Mouse (Mus musculus) heart, adult 2 months (tissue): ENCODE results near the gene Pank4. TPM values are rescaled to one million over a fixed set of nuclear protein-coding genes. Genes with fewer than 3 reads are reported as not detected.

Experiments used
- DNase-seq, 2 experiments: peaks; one replicate each; pipeline ENCODE4 v3.0.0; 2021
- H3K27ac ChIP-seq: fragments of 200-600 bp; 2 replicates; pipeline ENCODE4 v1.8.1; 2022
- H3K27me3 ChIP-seq: fragments of 200-500 bp; 2 replicates; pipeline ENCODE4 v1.6.1; 2012; ENCODE audit warnings: mild to moderate bottlenecking, low read length, inconsistent platforms, mixed read lengths; ENCODE audit not compliant: control insufficient read depth, insufficient read depth
- H3K36me3 ChIP-seq: fragments of 200-500 bp; 2 replicates; pipeline ENCODE4 v1.6.1; 2012; ENCODE audit warnings: low read length, inconsistent platforms; ENCODE audit not compliant: control insufficient read depth, insufficient read depth
- H3K4me1 ChIP-seq: fragments of 200-500 bp; 2 replicates; pipeline ENCODE4 v1.6.1; 2011; ENCODE audit warnings: low read length; ENCODE audit not compliant: control insufficient read depth, insufficient read depth
- H3K4me3 ChIP-seq: fragments of 200-600 bp; 2 replicates; pipeline ENCODE4 v1.8.1; 2022
- H3K79me2 ChIP-seq: fragments of 200-500 bp; replicated peaks from 2 replicates; pipeline ENCODE4 v1.6.1; 2012; ENCODE audit warnings: mild to moderate bottlenecking, inconsistent platforms, low read length, moderate library complexity, mixed read lengths; ENCODE audit not compliant: control insufficient read depth, insufficient read depth
- H3K9ac ChIP-seq: fragments of 200-500 bp; 2 replicates; pipeline ENCODE4 v1.6.1; 2012; ENCODE audit warnings: low read depth, mild to moderate bottlenecking, control low read depth, inconsistent platforms, low read length, mixed read lengths
- CTCF ChIP-seq: fragments of 200-600 bp; IDR thresholded peaks from 2 replicates; pipeline ENCODE4 v1.8.1; 2022; ENCODE audit warnings: antibody characterized with exemption, mild to moderate bottlenecking, moderate library complexity
- EP300 ChIP-seq: fragments of 200-500 bp; IDR thresholded peaks from 2 replicates; pipeline ENCODE4 v1.6.1; 2011; ENCODE audit warnings: low read depth, low read length, control low read depth; ENCODE audit not compliant: insufficient read depth
- POLR2A ChIP-seq: fragments of 200-500 bp; IDR thresholded peaks from 2 replicates; pipeline ENCODE4 v1.6.1; 2011; ENCODE audit warnings: mild to moderate bottlenecking, low read depth, low read length, control low read depth; ENCODE audit not compliant: insufficient read depth
- WGBS: fragments of 180-500 bp; shearing (Covaris S2); methylation state at CpG from one replicate; pipeline ENCODE4 v1.1.7; 2018; 5-methylcytosine and 5-hydroxymethylcytosine counted together
- intact Hi-C: fragments of 180-260 bp; cut with DNase I; formaldehyde crosslinking; loops from one replicate; pipeline ENCODE4 v1.15.1; 2025
- polyA plus RNA-seq: library from polyadenylated mRNA; depleted of rRNA; stranded (reverse); fragments of >200 nt; gene quantifications from 2 replicates; pipeline ENCODE4 v1.2.3, GENCODE M21; 2012
- total RNA-seq, 2 experiments: library from RNA; stranded (reverse); gene quantifications; 2 replicates each; pipeline ENCODE4 v1.2.3; 2021

Gene Pank4
- total and polyA plus RNA-seq, 3 experiments: 40.7 to 59.6 (median 43.9) TPM

- WGBS: 80% methylated on average over 15 of the region's 15 CpGs
- TF ChIP-seq CTCF (no peak), POLR2A (no peak), EP300 (no peak)
- intact Hi-C loops: loop anchor here (1.0 kb wide), 1 partner anchor 42 kb away; no protein-coding TSS in a partner anchor
- H3K79me2 ChIP-seq: no peaks in the 10 kb centered on the region
- 0 out of 2 replicates have a peak, but pooled peaks cover 1% of the 10 kb centered on the region for H3K4me1 ChIP-seq
- H3K27ac ChIP-seq: no peak overlapping the region
- H3K4me3 ChIP-seq: no peak overlapping the region
- H3K27me3 ChIP-seq: no peaks in the 10 kb centered on the region
- no peaks in the 10 kb centered on the region for H3K36me3 ChIP-seq
- DNase-seq: no peak
- H3K9ac ChIP-seq: no peak overlapping the region
Observed at GRCm38 (mm10) chr4:154986750-154987149, 22.8 kb downstream of the Pank4 start.

GRCm38 (mm10) chr4:154994876-154995275, 31.0 kb downstream of the Pank4 start:
- Histone ChIP-seq H3K4me3 (no peak overlapping the region), H3K4me1 (no peaks in the 10 kb centered on the region), H3K36me3 (no peaks in the 10 kb centered on the region), H3K79me2 (no peaks in the 10 kb centered on the region), H3K9ac (no peak overlapping the region), H3K27ac (no peak overlapping the region), H3K27me3 (no peaks in the 10 kb centered on the region)
- intact Hi-C loops: loop anchor here (5.0 kb wide), 1 partner anchor 118 kb away; no protein-coding TSS in a partner anchor
- DNase-seq: no peak
- TF ChIP-seq CTCF (no peak), EP300 (no peak), POLR2A (no peak)
- 49% methylated on average over 4 of the region's 4 CpGs for WGBS

- TF ChIP-seq POLR2A (no peak), CTCF (peak; percentile 62)
- intact Hi-C loops: loop anchor here (5.0 kb wide), 1 partner anchor 119 kb away; no protein-coding TSS in a partner anchor
- Histone ChIP-seq H3K36me3 (no peaks in the 10 kb centered on the region), H3K27ac (no peak overlapping the region), H3K9ac (no peak overlapping the region), H3K27me3 (no peaks in the 10 kb centered on the region; the same call in 1 of the 2 replicates), H3K4me3 (no peak overlapping the region), H3K79me2 (no peaks in the 10 kb centered on the region), H3K4me1 (no peaks in the 10 kb centered on the region)
- DNase-seq: peak in 1 of 2 experiments; percentile 16
- 29% methylated on average over 8 of the region's 8 CpGs for WGBS
Observed at GRCm38 (mm10) chr4:154996572-154997154, 32.7 kb downstream of the Pank4 start.

- Histone ChIP-seq H3K4me1 (no peaks in the 10 kb centered on the region), H3K9ac (no peak overlapping the region), H3K27ac (no peak overlapping the region), H3K27me3 (no peaks in the 10 kb centered on the region; the same call in 1 of the 2 replicates), H3K36me3 (no peaks in the 10 kb centered on the region), H3K79me2 (no peaks in the 10 kb centered on the region), H3K4me3 (no peak overlapping the region)
- TF ChIP-seq EP300 (no peak), CTCF (no peak), POLR2A (no peak)
- intact Hi-C loops: loop anchor here (5.0 kb wide), 1 partner anchor 122 kb away; no protein-coding TSS in a partner anchor
- no peak for DNase-seq
- WGBS: 67% methylated on average over 5 of the region's 5 CpGs
Observed at GRCm38 (mm10) chr4:154999379-154999778, 35.5 kb downstream of the Pank4 start.

DNA sequence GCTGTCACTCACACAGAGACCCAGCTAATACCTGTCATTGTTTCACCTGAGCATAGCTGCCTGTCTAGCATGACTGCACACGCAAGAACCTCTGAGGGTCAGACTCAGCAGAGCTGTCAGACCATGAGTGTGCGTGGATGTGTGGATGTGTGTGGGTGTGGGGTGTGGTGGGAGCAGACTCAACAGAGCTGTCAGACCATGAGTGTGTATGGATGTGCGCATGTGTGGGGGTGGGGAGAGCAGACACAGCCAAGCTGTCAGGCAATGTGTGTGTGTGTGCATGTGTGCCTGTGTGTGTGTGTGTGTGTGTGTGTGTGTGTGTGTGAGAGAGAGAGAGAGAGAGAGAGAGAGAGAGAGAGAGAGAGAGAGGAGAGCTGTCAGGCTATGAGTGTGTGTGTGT, 41.4 kb downstream of the Pank4 start:
- intact Hi-C loops: no loop called here
- no peaks in the 10 kb centered on the region for H3K79me2 ChIP-seq
- TF ChIP-seq POLR2A (no peak), CTCF (no peak), EP300 (no peak)
- no peaks in the 10 kb centered on the region for H3K36me3 ChIP-seq
- H3K27me3 ChIP-seq: no peaks in the 10 kb centered on the region; the same call in 1 of the 2 replicates
- no peak overlapping the region for H3K4me3 ChIP-seq
- no peak overlapping the region for H3K9ac ChIP-seq
- 82% methylated on average over 3 of the region's 3 CpGs for WGBS
- no peak overlapping the region for H3K27ac ChIP-seq
- no peak for DNase-seq
- H3K4me1 ChIP-seq: no peaks in the 10 kb centered on the region

DNA sequence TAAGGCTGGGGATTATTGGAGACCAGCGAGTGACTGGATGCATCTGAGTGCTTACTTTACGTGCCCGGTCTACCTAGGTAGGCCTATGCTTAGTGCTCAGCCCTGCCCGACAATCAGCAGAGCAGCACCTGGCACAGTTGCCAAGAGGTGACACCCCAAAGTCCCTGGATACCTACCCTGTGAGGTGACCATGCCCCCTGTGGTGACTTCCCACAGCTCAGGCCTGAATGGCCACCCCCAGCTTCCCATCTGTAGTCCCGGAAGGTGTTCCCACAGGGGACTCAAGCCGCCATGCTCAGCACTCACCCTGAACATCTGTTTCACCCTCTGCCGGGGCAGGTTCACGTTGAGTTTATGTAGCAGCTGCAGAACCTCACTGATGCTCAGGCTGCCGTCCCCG, 42.4 kb downstream of the Pank4 start:
- 68% methylated on average over 10 of the region's 10 CpGs for WGBS
- Histone ChIP-seq H3K27ac (no peak overlapping the region), H3K79me2 (no peaks in the 10 kb centered on the region), H3K36me3 (no peaks in the 10 kb centered on the region), H3K4me1 (no peaks in the 10 kb centered on the region), H3K4me3 (no peak overlapping the region), H3K27me3 (no peaks in the 10 kb centered on the region), H3K9ac (no peak overlapping the region)
- no peak for DNase-seq
- TF ChIP-seq POLR2A: no peak
- no peak for TF ChIP-seq CTCF
- no peak for TF ChIP-seq EP300
- intact Hi-C loops: no loop called here
